Mouse (Mus musculus) liver, embryonic 14.5 days (tissue): ENCODE results near the gene Kcnq5. TPM values are rescaled to one million over a fixed set of nuclear protein-coding genes. Genes with fewer than 3 reads are reported as not detected.

Experiments
- ATAC-seq: fragments of 200-750 bp; cut with Nextera tagmentation; 2 replicates; pipeline ENCODE4 v1.8.0; 2017; ENCODE audit warnings: moderate number of reproducible peaks, mild to moderate bottlenecking, moderate library complexity; ENCODE audit not compliant: insufficient read depth
- DNase-seq, 3 experiments: peaks; one replicate each; pipeline ENCODE4 v3.0.0-alpha.2; 2012 to 2013; ENCODE audit warnings: low read depth in 3 of 3, low spot score in 3 of 3
- H3K27ac ChIP-seq: fragments of 300-500 bp; sonication (generic); 2 replicates; pipeline ENCODE4 v1.5.1; 2014; ENCODE audit warnings: moderate library complexity, mild to moderate bottlenecking, control low read depth, inconsistent platforms
- H3K27me3 ChIP-seq: fragments of 300-500 bp; sonication (generic); 2 replicates; pipeline ENCODE4 v1.6.1; 2014; ENCODE audit warnings: mild to moderate bottlenecking, low read length, moderate library complexity; ENCODE audit not compliant: control insufficient read depth, insufficient read depth
- H3K36me3 ChIP-seq: fragments of 300-500 bp; sonication (generic); replicated peaks from 2 replicates; pipeline ENCODE4 v1.6.1; 2014; ENCODE audit warnings: low read depth; ENCODE audit not compliant: control insufficient read depth, insufficient read depth
- H3K4me1 ChIP-seq, 2 experiments: fragments of 200-500 bp in 1 of 2; fragments of 300-500 bp in 1 of 2; sonication (generic) in 1 of 2; replicated peaks; 2 replicates each; pipeline ENCODE4 v1.6.1; 2012 to 2014; ENCODE audit warnings: antibody characterized with exemption in 1 of 2, inconsistent platforms in 1 of 2, low read length in 1 of 2; ENCODE audit not compliant: control insufficient read depth in 2 of 2, insufficient read depth in 2 of 2
- H3K4me2 ChIP-seq: fragments of 300-500 bp; sonication (generic); 2 replicates; pipeline ENCODE4 v1.6.1; 2014; ENCODE audit warnings: low read depth, mild to moderate bottlenecking, control low read depth, moderate library complexity
- H3K4me3 ChIP-seq, 2 experiments: fragments of 200-500 bp in 1 of 2; fragments of 300-500 bp in 1 of 2; sonication (generic) in 1 of 2; 2 replicates each; pipeline ENCODE4 v1.5.1; 2012 to 2014; ENCODE audit warnings: low read depth in 2 of 2, low read length in 2 of 2, mild to moderate bottlenecking in 2 of 2, control low read depth in 1 of 2, inconsistent platforms in 1 of 2, moderate library complexity in 1 of 2; ENCODE audit not compliant: insufficient read depth in 1 of 2
- H3K9ac ChIP-seq: fragments of 300-500 bp; sonication (generic); replicated peaks from 2 replicates; pipeline ENCODE4 v1.6.1; 2014; ENCODE audit warnings: mild to moderate bottlenecking, control low read depth, moderate library complexity
- H3K9me3 ChIP-seq: fragments of 300-500 bp; sonication (generic); 2 replicates; pipeline ENCODE4 v1.6.1; 2016; ENCODE audit warnings: low read length, mixed read lengths; ENCODE audit not compliant: control insufficient read depth
- CTCF ChIP-seq: IDR thresholded peaks from 2 replicates; pipeline ENCODE4 v1.5.1; 2016; ENCODE audit warnings: antibody characterized with exemption, low read depth, control low read depth
- EP300 ChIP-seq: IDR thresholded peaks from 2 replicates; pipeline ENCODE4 v1.6.1; 2016; ENCODE audit warnings: antibody characterized with exemption, low read depth
- WGBS: fragments of 180-500 bp; shearing (Covaris S2); extraction: QIAGEN DNeasy Blood & Tissue Kit; methylation state at CpG from one replicate; pipeline ENCODE4 v1.1.7; 2014; ENCODE audit not compliant: insufficient replicate concordance; 5-methylcytosine and 5-hydroxymethylcytosine counted together
- polyA plus RNA-seq, 2 experiments: library from polyadenylated mRNA; depleted of rRNA in 1 of 2; stranded (reverse) in 1 of 2; unstranded in 1 of 2; fragments of >200 nt; fragmentation: Nextera tagmentation in 1 of 2; extraction: Ambion mirVana in 1 of 2; gene quantifications; 2 replicates each; pipeline versions ENCODE4 v1.2.1 to v1.2.3; 2012 to 2014

Gene Kcnq5
- polyA plus RNA-seq (2012; rRNA removed), result 0.06 and 0.11 TPM in 2 replicates
- 0.08 TPM in 1 of 2 replicates, not detected in the other for polyA plus RNA-seq (2014; fragmentation: Nextera tagmentation; extraction: Ambion mirVana)

GRCm38 (mm10) chr1:21961251-21962082, at the start of gene Kcnq5:
Kcnq5 (minus strand) TSS chr1:21961942.
- H3K9ac ChIP-seq, result no peak within 1 kb of the TSS
- WGBS, result 2% methylated on average over 61 of the region's 89 CpGs

GRCm38 (mm10) chr1:21979755-21980154, 18.0 kb upstream of the Kcnq5 start:
- Histone ChIP-seq H3K9ac (no peak overlapping the region), H3K36me3 (no peaks in the 10 kb centered on the region), H3K9me3 (no peaks in the 10 kb centered on the region), H3K27ac (no peak overlapping the region), H3K4me1 (no peaks in the 10 kb centered on the region), H3K4me2 (no peak overlapping the region), H3K27me3 (no peaks in the 10 kb centered on the region), H3K4me3 (no peak overlapping the region)
- TF ChIP-seq CTCF, result no peak
- TF ChIP-seq EP300, result no peak
- no peak for ATAC-seq
- no peak for DNase-seq

More at GRCm38 (mm10) chr1:21961251-21962082, at the start of gene Kcnq5:
- no peaks in the 10 kb centered on the region for H3K36me3 ChIP-seq
- peak within 1 kb of the TSS; percentile 56 for H3K4me2 ChIP-seq
- peaks cover 0 to 7% of the 10 kb centered on the region in 2 experiments; a peak in 1 of 4 replicates for H3K4me1 ChIP-seq
- H3K27ac ChIP-seq, result no peak within 1 kb of the TSS
- ATAC-seq, result peak; percentile 47; the same call in 1 of the 2 replicates
- no peaks in the 10 kb centered on the region for H3K9me3 ChIP-seq
- DNase-seq, result no peak
- H3K27me3 ChIP-seq, result peaks cover 19% of the 10 kb centered on the region
- TF ChIP-seq EP300, result no peak
- TF ChIP-seq CTCF, result no peak
- peak within 1 kb of the TSS; percentile 42 to 53 for H3K4me3 ChIP-seq

- whole genome bisulfite sequencing, result 30% methylated on average over 1 of the region's 1 CpGs
- no peaks in the 10 kb centered on the region for H3K27me3 ChIP-seq
- no peak overlapping the region for H3K9ac ChIP-seq
- H3K4me1 ChIP-seq, result no peaks in the 10 kb centered on the region
- H3K9me3 ChIP-seq, result no peaks in the 10 kb centered on the region
- no peak for DNase-seq
- H3K4me2 ChIP-seq, result no peak overlapping the region
- no peaks in the 10 kb centered on the region for H3K36me3 ChIP-seq
- H3K4me3 ChIP-seq, result no peak overlapping the region
- TF ChIP-seq CTCF, result no peak
- TF ChIP-seq EP300, result no peak
- no peak for ATAC-seq
- no peak overlapping the region for H3K27ac ChIP-seq
Measured at GRCm38 (mm10) chr1:21979292-21979691, 17.6 kb upstream of the Kcnq5 start.

- no peak for TF ChIP-seq EP300
- TF ChIP-seq CTCF, result no peak
- H3K9me3 ChIP-seq, result no peaks in the 10 kb centered on the region
- no peak overlapping the region for H3K4me3 ChIP-seq
- DNase-seq (no peak), ATAC-seq (no peak)
- no peak overlapping the region for H3K4me2 ChIP-seq
- no peak overlapping the region for H3K27ac ChIP-seq
- H3K4me1 ChIP-seq, result no peaks in the 10 kb centered on the region
- 42% methylated on average over 3 of the region's 3 CpGs for WGBS
- H3K9ac ChIP-seq, result no peak overlapping the region
- no peaks in the 10 kb centered on the region for H3K36me3 ChIP-seq
- no peaks in the 10 kb centered on the region for H3K27me3 ChIP-seq
Measured at GRCm38 (mm10) chr1:21974040-21974439, 12.3 kb upstream of the Kcnq5 start.

GRCm38 (mm10) chr1:21967139-21967538, 5.4 kb upstream of the Kcnq5 start:
- TF ChIP-seq CTCF (no peak), EP300 (no peak)
- no peak overlapping the region for H3K9ac ChIP-seq
- H3K4me2 ChIP-seq, result no peak overlapping the region
- no peak overlapping the region for H3K27ac ChIP-seq
- 50% methylated on average over 3 of the region's 3 CpGs for WGBS
- no peaks in the 10 kb centered on the region for H3K9me3 ChIP-seq
- ATAC-seq (no peak), DNase-seq (no peak)
- no peak overlapping the region for H3K4me3 ChIP-seq
- H3K27me3 ChIP-seq, result peaks cover 5% of the 10 kb centered on the region
- no peaks in the 10 kb centered on the region for H3K36me3 ChIP-seq
- H3K4me1 ChIP-seq, result peaks cover 0 to 5% of the 10 kb centered on the region in 2 experiments; a peak in 1 of 4 replicates
